Mouse (Mus musculus) MEL (cell line): ENCODE measurements around the gene Sertad2. TPM values are rescaled to one million over a fixed set of nuclear protein-coding genes. Genes with fewer than 3 reads are reported as not detected.
A peak's percentile ranks its signal among the peaks of the same experiment; 100 is the strongest.

ENCODE experiments used
- DNase-seq: peaks from one replicate; pipeline ENCODE4 v3.0.0; 2011; ENCODE audit warnings: low read depth, low spot score
- H3K27ac ChIP-seq: 2 replicates; pipeline ENCODE4 v1.5.1; 2012; ENCODE audit warnings: low read depth, mild to moderate bottlenecking, control low read depth, low read length, moderate library complexity; ENCODE audit not compliant: control insufficient read depth
- H3K27me3 ChIP-seq, 2 experiments: fragments of 150-350 bp in 1 of 2; sonication (generic) in 1 of 2; 2 replicates each; pipeline ENCODE4 v1.6.1; 2012; ENCODE audit warnings: low read length in 2 of 2, mild to moderate bottlenecking in 2 of 2, improper control_type of control experiment in 1 of 2, moderate library complexity in 1 of 2; ENCODE audit not compliant: insufficient read depth in 2 of 2, control insufficient read depth in 1 of 2
- H3K36me3 ChIP-seq, 2 experiments: 2 replicates each; pipeline ENCODE4 v1.6.1; 2012 to 2014; ENCODE audit warnings: low read length in 2 of 2, improper control_type of control experiment in 1 of 2, inconsistent platforms in 1 of 2, mild to moderate bottlenecking in 1 of 2; ENCODE audit not compliant: insufficient read depth in 2 of 2, control insufficient read depth in 1 of 2
- H3K4me1 ChIP-seq, 2 experiments: fragments of 150-350 bp in 1 of 2; sonication (generic) in 1 of 2; 2 replicates each; pipeline ENCODE4 v1.6.1; 2012; ENCODE audit warnings: low read length in 2 of 2, improper control_type of control experiment in 1 of 2, mild to moderate bottlenecking in 1 of 2; ENCODE audit not compliant: insufficient read depth in 2 of 2, control insufficient read depth in 1 of 2
- H3K4me3 ChIP-seq, 2 experiments: fragments of 150-350 bp in 1 of 2; sonication (generic) in 1 of 2; 2 replicates each; pipeline ENCODE4 v1.5.1; 2012; ENCODE audit warnings: low read depth in 2 of 2, low read length in 2 of 2, mild to moderate bottlenecking in 2 of 2, moderate library complexity in 2 of 2, control low read depth in 1 of 2, improper control_type of control experiment in 1 of 2; ENCODE audit not compliant: control insufficient read depth in 1 of 2, insufficient read depth in 1 of 2
- H3K79me2 ChIP-seq: 2 replicates; pipeline ENCODE4 v1.6.1; 2012; ENCODE audit warnings: mild to moderate bottlenecking, low read length, moderate library complexity; ENCODE audit not compliant: control insufficient read depth, poor library complexity, insufficient read depth
- H3K9ac ChIP-seq: 2 replicates; pipeline ENCODE4 v1.6.1; 2012; ENCODE audit warnings: low read depth, mild to moderate bottlenecking, control low read depth, low read length, moderate library complexity; ENCODE audit not compliant: control insufficient read depth, poor library complexity, severe bottlenecking
- H3K9me3 ChIP-seq: fragments of 150-350 bp; sonication (generic); replicated peaks from 2 replicates; pipeline ENCODE4 v1.6.1; 2012; ENCODE audit warnings: mild to moderate bottlenecking, low read length, improper control_type of control experiment, moderate library complexity; ENCODE audit not compliant: insufficient read depth
- BHLHE40 ChIP-seq: IDR thresholded peaks from 2 replicates; pipeline ENCODE4 v1.6.1; 2012; ENCODE audit warnings: low read depth, mild to moderate bottlenecking, inconsistent platforms, low read length, improper control_type of control experiment, borderline replicate concordance
- CHD1 ChIP-seq: IDR thresholded peaks from 2 replicates; pipeline ENCODE4 v1.6.1; 2012; ENCODE audit warnings: low read depth, mild to moderate bottlenecking, inconsistent platforms, low read length, improper control_type of control experiment
- CTCF ChIP-seq, 3 experiments: IDR thresholded peaks in 2 of 3; conservative IDR thresholded peaks in 1 of 3; 2 replicates each; pipeline ENCODE4 v1.5.1; 2011 to 2012; ENCODE audit warnings: low read length in 3 of 3, low read depth in 2 of 3, mild to moderate bottlenecking in 2 of 3, improper control_type of control experiment in 1 of 3, inconsistent platforms in 1 of 3, mixed read lengths in 1 of 3, moderate library complexity in 1 of 3; ENCODE audit not compliant: control insufficient read depth in 1 of 3, insufficient read depth in 1 of 3, poor library complexity in 1 of 3, severe bottlenecking in 1 of 3
- ELF1 ChIP-seq: IDR thresholded peaks from 2 replicates; pipeline ENCODE4 v1.6.1; 2014; ENCODE audit warnings: low read depth, mild to moderate bottlenecking, inconsistent platforms, low read length, improper control_type of control experiment, moderate library complexity
- GABPA ChIP-seq: IDR thresholded peaks from 2 replicates; pipeline ENCODE4 v1.6.1; 2012; ENCODE audit warnings: low read depth, mild to moderate bottlenecking, inconsistent platforms, low read length, improper control_type of control experiment, moderate library complexity
- GATA1 ChIP-seq: IDR thresholded peaks from 2 replicates; pipeline ENCODE4 v1.6.1; 2011; ENCODE audit warnings: low read depth, low read length, improper control_type of control experiment
- MAFK ChIP-seq: IDR thresholded peaks from 2 replicates; pipeline ENCODE4 v1.6.1; 2011; ENCODE audit warnings: low read depth, mild to moderate bottlenecking, low read length, improper control_type of control experiment, borderline replicate concordance
- MYC ChIP-seq: IDR thresholded peaks from 2 replicates; pipeline ENCODE4 v1.6.1; 2011; ENCODE audit warnings: low read depth, mild to moderate bottlenecking, low read length, improper control_type of control experiment, moderate library complexity
- NELFE ChIP-seq: IDR thresholded peaks from 2 replicates; pipeline ENCODE4 v1.6.1; 2011; ENCODE audit warnings: low read depth, low read length, improper control_type of control experiment
- RAD21 ChIP-seq: IDR thresholded peaks from 2 replicates; pipeline ENCODE4 v1.6.1; 2011; ENCODE audit warnings: mild to moderate bottlenecking, low read depth, low read length, improper control_type of control experiment
- RCOR1 ChIP-seq: IDR thresholded peaks from 2 replicates; pipeline ENCODE4 v1.6.1; 2012; ENCODE audit warnings: low read depth, mild to moderate bottlenecking, inconsistent platforms, low read length, improper control_type of control experiment
- SIN3A ChIP-seq: IDR thresholded peaks from 2 replicates; pipeline ENCODE4 v1.6.1; 2012; ENCODE audit warnings: low read length, improper control_type of control experiment, inconsistent platforms
- SMC3 ChIP-seq: IDR thresholded peaks from 2 replicates; pipeline ENCODE4 v1.6.1; 2011; ENCODE audit warnings: low read depth, low read length, improper control_type of control experiment
- TBP ChIP-seq: IDR thresholded peaks from 2 replicates; pipeline ENCODE4 v1.8.0; 2011; ENCODE audit warnings: low read depth, low read length, improper control_type of control experiment
- TCF12 ChIP-seq: IDR thresholded peaks from 2 replicates; pipeline ENCODE4 v1.6.1; 2014; ENCODE audit warnings: low read depth, mild to moderate bottlenecking, inconsistent platforms, low read length, improper control_type of control experiment, moderate library complexity
- UBTF ChIP-seq: IDR thresholded peaks from 2 replicates; pipeline ENCODE4 v1.6.1; 2012; ENCODE audit warnings: low read depth, mild to moderate bottlenecking, inconsistent platforms, low read length, improper control_type of control experiment, moderate library complexity, borderline replicate concordance; ENCODE audit not compliant: insufficient read depth
- USF1 ChIP-seq: IDR thresholded peaks from 2 replicates; pipeline ENCODE4 v1.6.1; 2014; ENCODE audit warnings: low read depth, mild to moderate bottlenecking, inconsistent platforms, low read length, improper control_type of control experiment, moderate library complexity
- ZC3H11A ChIP-seq: IDR thresholded peaks from 2 replicates; pipeline ENCODE4 v1.6.1; 2012; ENCODE audit warnings: low read depth, mild to moderate bottlenecking, inconsistent platforms, low read length, improper control_type of control experiment
- ZKSCAN1 ChIP-seq: IDR thresholded peaks from 2 replicates; pipeline ENCODE4 v1.6.1; 2012; ENCODE audit warnings: low read depth, mild to moderate bottlenecking, inconsistent platforms, low read length, improper control_type of control experiment, moderate library complexity
- ZMIZ1 ChIP-seq: IDR thresholded peaks from 2 replicates; pipeline ENCODE4 v1.6.1; 2012; ENCODE audit warnings: low read depth, mild to moderate bottlenecking, inconsistent platforms, low read length, improper control_type of control experiment, moderate library complexity
- ZNF384 ChIP-seq: IDR thresholded peaks from 2 replicates; pipeline ENCODE4 v1.6.1; 2012; ENCODE audit warnings: low read depth, mild to moderate bottlenecking, inconsistent platforms, low read length, improper control_type of control experiment
- polyA plus RNA-seq, 2 experiments: library from polyadenylated mRNA; stranded (reverse) in 1 of 2; unstranded in 1 of 2; fragments of >175 nt in 1 of 2; fragments of >200 nt in 1 of 2; gene quantifications; 2 replicates each; pipeline versions ENCODE4 v1.2.1 to v1.2.4; 2012; ENCODE audit warnings: low replicate concordance in 2 of 2, low read depth in 1 of 2; ENCODE audit not compliant: insufficient read length in 2 of 2, insufficient read depth in 1 of 2, missing spikeins in 1 of 2
- total RNA-seq: library from RNA; depleted of rRNA; stranded (reverse); fragments of 300-350 nt; gene quantifications from 2 replicates; pipeline ENCODE4 v1.2.3, GENCODE M21; 2012; rRNA removed

The Sertad2 gene
- total and polyA plus RNA-seq, 3 experiments = 7.0 to 11.5 TPM; not detected in 1

DNA sequence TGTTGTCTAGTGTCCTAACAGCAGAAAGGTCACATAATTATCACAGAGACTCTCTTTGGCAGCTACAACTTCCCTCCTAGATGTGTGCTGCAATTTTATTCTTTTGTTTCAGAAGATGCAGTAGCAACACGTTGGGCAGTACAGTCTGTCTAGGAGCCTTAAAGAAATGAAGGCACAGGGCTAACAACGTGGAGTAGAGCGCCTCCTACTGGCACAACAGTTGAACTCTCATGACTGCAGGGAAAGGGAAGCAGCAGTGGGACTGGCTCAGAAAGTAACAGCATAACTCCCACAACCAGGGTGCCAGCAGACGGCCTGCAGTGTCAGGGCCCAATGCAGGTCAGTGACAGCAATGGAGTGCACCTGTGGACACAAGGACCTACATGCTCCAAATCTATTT lies 147.9 kb downstream of the Sertad2 start:
- Histone ChIP-seq H3K27me3 (no peaks in the 10 kb centered on the region), H3K4me1 (no peaks in the 10 kb centered on the region), H3K79me2 (no peaks in the 10 kb centered on the region), H3K27ac (no peak overlapping the region), H3K36me3 (no peaks in the 10 kb centered on the region; a peak in 1 of 4 replicates), H3K4me3 (no peak overlapping the region), H3K9ac (no peak overlapping the region), H3K9me3 (no peaks in the 10 kb centered on the region)
- TF ChIP-seq CHD1 = no peak
- no peak for TF ChIP-seq ZMIZ1
- no peak for TF ChIP-seq ZNF384
- no peak for TF ChIP-seq MAFK
- TF ChIP-seq ELF1 = no peak
- no peak for TF ChIP-seq GABPA
- TF ChIP-seq UBTF = no peak
- TF ChIP-seq ZKSCAN1 = no peak
- no peak for TF ChIP-seq TBP
- TF ChIP-seq GATA1 = 0 out of 2 replicates have a peak, but pooled peaks have one; percentile 3
- TF ChIP-seq BHLHE40 = no peak
- no peak for TF ChIP-seq USF1
- TF ChIP-seq SIN3A = 0 out of 2 replicates have a peak, but pooled peaks have one; percentile 22
- no peak for TF ChIP-seq RCOR1
- peak; percentile 86 to 96 (median 95) for TF ChIP-seq CTCF (IDR thresholded peaks at IDR 0.05 in 2 of 3, conservative IDR thresholded peaks at IDR 0.05 in 1 of 3; ENCODE audit: control insufficient read depth in 1 of 3, insufficient read depth in 1 of 3, low read depth in 2 of 3, low read length in 3 of 3, poor library complexity in 1 of 3, severe bottlenecking in 1 of 3)
- TF ChIP-seq NELFE = no peak
- 0 out of 2 replicates have a peak, but pooled peaks have one; percentile 63 for TF ChIP-seq MYC
- TF ChIP-seq SMC3 = peak; percentile 88
- peak; percentile 90 for TF ChIP-seq RAD21
- peak; percentile 76 for TF ChIP-seq ZC3H11A
- TF ChIP-seq TCF12 = no peak
- DNase-seq = peak; percentile 84

Other genes with a start within 250 kb of the Sertad2 start
- 21.7 and 40.8 TPM in 2 replicates for gene Slc1a4, start 210.5 kb upstream of the Sertad2 start, total RNA-seq
- gene Slc1a4, start 210.5 kb upstream of the Sertad2 start, polyA plus RNA-seq = 10 to 100 TPM in 1 of 2 experiments, not detected in 1; 32.3 TPM
- gene Aftph, start 198.3 kb downstream of the Sertad2 start, total RNA-seq = 38.1 and 43.6 TPM in 2 replicates
- gene Aftph, start 198.3 kb downstream of the Sertad2 start, polyA plus RNA-seq = 10 to 100 TPM; 38.1 to 47.2 TPM